Mouse (Mus musculus) forebrain, embryonic 15.5 days (tissue): ENCODE results near the gene Ush1g. TPM values are rescaled to one million over a fixed set of nuclear protein-coding genes. Genes with fewer than 3 reads are reported as not detected.

Experiments used
- polyA plus RNA-seq: library from polyadenylated mRNA; unstranded; fragments of >200 nt; fragmentation: Nextera tagmentation; extraction: Ambion mirVana; gene quantifications from 2 replicates; pipeline ENCODE4 v1.2.1, GENCODE M21; 2015

The Ush1g gene
- polyA plus RNA-seq, 1 experiment from 2014 or later = 0.05 TPM

Other genes with a start within 250 kb of the Ush1g start
- 0.80 and 1.0 TPM in 2 replicates for gene Rab37, start 230.6 kb downstream of the Ush1g start, polyA plus RNA-seq
- gene Cd300lf, start 188.0 kb downstream of the Ush1g start, polyA plus RNA-seq = 0.10 TPM in 1 of 2 replicates, not detected in the other
- 45.8 and 50.5 TPM in 2 replicates for gene Slc9a3r1, start 158.7 kb downstream of the Ush1g start, polyA plus RNA-seq
- 10.8 and 12.4 TPM in 2 replicates for gene Tmem104, start 134.6 kb downstream of the Ush1g start, polyA plus RNA-seq
- gene Nat9, start 134.2 kb downstream of the Ush1g start, polyA plus RNA-seq = 19.0 and 24.1 TPM in 2 replicates
- 0.22 and 0.23 TPM in 2 replicates for gene Grin2c, start 54.8 kb downstream of the Ush1g start, polyA plus RNA-seq
- gene Fdxr, start 45.0 kb downstream of the Ush1g start, polyA plus RNA-seq = 23.9 and 24.0 TPM in 2 replicates
- 0.37 TPM in 2 replicates for gene Fads6, start 24.4 kb downstream of the Ush1g start, polyA plus RNA-seq
- gene Otop2, start 14.9 kb downstream of the Ush1g start, polyA plus RNA-seq = 0.08 TPM in 1 of 2 replicates, not detected in the other
- gene Otop3, start 12.7 kb upstream of the Ush1g start, polyA plus RNA-seq = 0.10 and 0.25 TPM in 2 replicates
- gene Hid1, start 45.7 kb upstream of the Ush1g start, polyA plus RNA-seq = 48.9 and 50.3 TPM in 2 replicates
- 20.9 and 21.2 TPM in 2 replicates for gene Cdr2l, start 59.9 kb upstream of the Ush1g start, polyA plus RNA-seq
- gene Mrpl58, start 81.7 kb upstream of the Ush1g start, polyA plus RNA-seq = 178 and 192 TPM in 2 replicates
- gene Atp5h, start 97.9 kb upstream of the Ush1g start, polyA plus RNA-seq = 722 and 770 TPM in 2 replicates
- 23.6 and 26.3 TPM in 2 replicates for gene Kctd2, start 98.1 kb upstream of the Ush1g start, polyA plus RNA-seq
- not detected in 2 replicates for gene Trim80, start 118.5 kb upstream of the Ush1g start, polyA plus RNA-seq
- 0.10 TPM in 1 of 2 replicates, not detected in the other for gene Slc16a5, start 140.4 kb upstream of the Ush1g start, polyA plus RNA-seq
- gene Armc7, start 153.6 kb upstream of the Ush1g start, polyA plus RNA-seq = 15.6 and 16.1 TPM in 2 replicates
- gene Nt5c, start 169.8 kb upstream of the Ush1g start, polyA plus RNA-seq = 94.3 and 102 TPM in 2 replicates
- 1,941 and 1,977 TPM in 2 replicates for gene Jpt1, start 192.3 kb upstream of the Ush1g start, polyA plus RNA-seq
- 1,191 and 1,214 TPM in 2 replicates for gene Sumo2, start 214.2 kb upstream of the Ush1g start, polyA plus RNA-seq
- 127 and 138 TPM in 2 replicates for gene Nup85, start 242.4 kb upstream of the Ush1g start, polyA plus RNA-seq